Mouse (Mus musculus) adrenal gland, adult 8-10 months (tissue): Measurements from ENCODE around the gene St3gal4. TPM values are rescaled to one million over a fixed set of nuclear protein-coding genes. Genes with fewer than 3 reads are reported as not detected.

Experiments
- DNase-seq: peaks from one replicate; pipeline ENCODE4 v3.0.0; 2022
- total RNA-seq, 4 experiments: library from RNA; stranded (reverse); gene quantifications; 2 replicates each; pipeline ENCODE4 v1.2.4; 2022

St3gal4 gene
- total RNA-seq, 4 experiments from 2014 or later: 32.8 to 55.5 (median 44.3) TPM

DNA sequence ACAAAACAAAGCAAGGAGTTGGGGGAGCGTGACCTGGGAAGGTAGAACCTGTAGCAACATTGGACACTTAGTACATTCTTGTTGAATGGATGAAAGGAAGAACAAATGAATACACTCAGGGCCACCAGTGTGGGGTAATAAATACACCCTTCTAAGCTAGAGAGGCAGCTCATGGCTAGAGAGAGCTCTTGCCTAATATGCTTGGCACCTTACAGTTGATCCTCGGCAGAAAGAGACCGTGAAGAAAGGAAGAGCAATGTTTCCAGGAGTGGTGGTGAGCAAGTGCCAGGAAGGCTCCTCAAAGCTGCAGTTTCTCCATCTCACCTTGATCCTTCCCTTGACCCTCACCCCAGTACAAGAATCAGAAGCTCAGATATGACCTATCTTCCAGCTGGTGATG lies 9.5 kb upstream of the St3gal4 start:
- no peak for DNase-seq

DNA sequence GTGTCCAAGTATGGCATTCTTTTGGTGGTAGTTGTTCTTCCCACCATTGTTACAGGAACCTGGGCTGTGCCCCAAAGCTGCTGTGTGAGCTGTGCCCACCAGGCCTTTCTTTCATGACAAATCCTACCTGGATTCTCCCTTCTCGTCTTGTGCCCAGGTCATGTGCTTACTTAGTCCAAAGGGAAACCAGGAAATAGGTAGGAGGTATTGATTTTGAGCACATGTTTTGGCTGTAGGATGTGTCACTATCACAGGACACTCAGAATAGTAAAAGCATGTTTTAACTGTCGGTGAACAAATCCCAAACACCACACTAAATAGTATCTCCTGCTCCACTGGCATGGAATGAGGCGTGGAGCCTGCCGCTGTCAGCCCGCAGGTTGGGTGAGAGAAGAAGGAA lies 8.5 kb upstream of the St3gal4 start:
- DNase-seq: no peak

DNA sequence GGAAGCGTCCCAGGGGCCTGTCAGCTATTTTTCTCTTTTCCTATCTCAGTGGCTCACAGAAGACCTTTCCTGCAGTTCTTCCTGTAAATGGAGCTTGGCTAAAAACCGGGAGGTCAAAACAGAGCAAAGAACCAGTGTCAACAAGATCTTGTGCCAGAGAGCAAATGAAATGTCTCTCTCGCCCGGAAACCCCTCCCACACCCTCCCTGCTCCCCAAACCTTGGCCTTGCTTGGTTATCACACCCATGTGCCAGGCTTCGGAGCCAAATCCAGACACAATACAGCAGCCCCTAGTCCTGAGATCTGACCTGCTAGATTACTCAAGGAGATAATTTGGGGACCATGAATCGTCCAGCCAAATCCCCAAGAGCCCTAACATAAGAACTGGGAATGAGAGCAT lies 8.1 kb upstream of the St3gal4 start:
- DNase-seq: no peak

DNA sequence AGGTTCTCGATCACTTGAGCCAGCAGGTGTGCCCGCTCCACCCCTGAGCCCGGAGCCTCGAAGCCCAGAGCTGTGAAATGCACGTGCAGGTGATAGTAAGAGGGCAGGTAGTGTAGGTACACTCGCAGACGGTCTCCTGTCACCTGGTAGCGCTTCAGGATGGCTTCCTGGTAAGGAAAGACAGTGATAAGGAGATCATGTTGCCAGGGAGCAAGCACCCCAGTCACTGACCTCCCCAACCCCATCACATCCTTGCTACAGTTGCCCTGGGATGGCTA lies 5.5 kb upstream of the St3gal4 start:
- DNase-seq: no peak

DNA sequence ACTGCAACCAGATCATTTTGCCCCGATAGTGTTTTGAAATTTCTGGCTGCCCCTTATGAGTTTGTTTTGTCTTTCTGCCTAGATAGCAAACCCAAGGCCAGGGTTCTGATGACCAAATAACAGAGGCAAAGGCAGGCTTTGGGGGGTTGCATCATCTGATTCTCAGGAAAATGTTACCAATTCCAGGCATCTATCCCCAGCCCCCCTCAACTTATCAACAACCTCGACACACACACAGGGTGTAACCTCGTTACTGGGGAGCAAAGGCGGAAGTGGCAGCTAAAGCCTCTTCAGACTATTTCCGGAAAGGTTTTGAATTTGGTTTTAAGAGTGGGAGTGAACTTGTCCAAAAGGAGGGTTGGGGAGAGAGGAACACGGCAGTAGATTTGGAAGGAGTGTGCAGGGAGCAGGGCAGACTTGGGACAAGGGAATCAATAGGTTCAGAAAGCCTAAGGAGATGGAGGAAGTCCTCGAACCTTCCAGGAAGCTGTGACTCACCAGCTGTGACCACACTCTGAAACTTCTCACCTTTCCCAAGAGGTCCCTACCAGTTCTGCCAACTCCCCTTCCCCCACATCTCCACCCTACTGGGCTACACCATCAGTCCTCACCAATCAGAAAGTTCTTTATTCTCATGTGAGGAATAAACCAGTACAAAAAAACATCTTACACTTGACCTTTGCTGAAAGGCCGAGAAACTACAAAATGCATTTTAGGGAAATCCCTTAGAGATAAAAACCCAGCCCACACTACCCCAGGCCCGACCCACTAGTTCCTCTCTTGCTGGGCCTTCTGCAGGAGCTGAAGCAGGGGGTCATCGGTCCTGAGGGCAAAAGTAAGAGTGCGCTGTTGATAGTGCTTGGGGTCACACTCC lies 5.0 kb upstream of the St3gal4 start:
- DNase-seq: no peak

DNA sequence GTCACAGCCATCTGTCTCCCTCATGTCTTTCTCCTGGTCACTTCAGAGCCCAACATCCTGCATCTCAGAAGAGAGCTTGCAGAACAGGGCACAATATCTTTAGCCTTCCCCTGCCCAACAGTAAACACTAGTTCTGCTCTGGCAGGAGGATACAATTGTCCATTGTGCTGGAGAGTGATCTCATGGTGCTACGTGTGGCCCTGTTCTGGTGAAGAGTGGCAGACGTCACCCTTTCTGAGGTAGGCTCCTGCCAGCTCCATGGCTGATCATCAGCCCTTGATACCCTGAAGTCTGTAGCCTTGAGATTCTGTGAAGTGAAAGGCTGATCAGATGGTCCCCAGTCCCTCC lies 4.4 kb upstream of the St3gal4 start:
- no peak for DNase-seq

DNA sequence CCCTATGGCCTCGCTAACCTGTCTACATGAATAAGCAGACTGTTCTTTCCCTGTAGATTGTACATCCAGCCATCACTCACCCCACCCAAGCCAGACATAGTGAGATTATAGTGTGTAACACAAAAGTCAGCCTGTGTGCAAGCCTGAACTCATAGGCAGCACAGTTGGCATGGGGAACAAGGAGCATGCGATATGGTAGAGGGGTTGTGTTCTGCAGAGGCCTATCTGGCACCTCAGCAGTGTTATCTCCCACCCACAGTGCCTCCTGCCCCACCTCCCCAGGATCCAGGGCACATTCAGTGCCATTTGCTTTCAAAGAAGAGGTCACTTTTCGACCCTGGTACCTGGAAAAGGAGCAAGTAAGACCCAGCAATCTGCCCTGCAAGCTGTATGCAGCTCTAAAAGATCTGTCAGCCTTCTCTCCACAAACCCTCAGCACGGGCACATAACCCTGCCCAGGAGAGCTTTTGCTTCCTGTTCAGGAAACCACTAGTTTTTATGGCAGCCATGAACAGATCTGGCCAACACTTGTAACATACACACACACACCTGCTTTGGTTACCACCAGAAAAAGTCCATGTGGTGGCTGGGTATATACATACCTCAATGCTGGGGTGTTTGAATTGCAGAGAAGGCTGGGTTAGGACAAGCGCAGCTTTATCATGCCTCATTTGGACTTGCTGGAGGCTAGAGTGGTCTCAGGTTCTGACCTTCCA lies 3.6 kb upstream of the St3gal4 start:
- DNase-seq: no peak

DNA sequence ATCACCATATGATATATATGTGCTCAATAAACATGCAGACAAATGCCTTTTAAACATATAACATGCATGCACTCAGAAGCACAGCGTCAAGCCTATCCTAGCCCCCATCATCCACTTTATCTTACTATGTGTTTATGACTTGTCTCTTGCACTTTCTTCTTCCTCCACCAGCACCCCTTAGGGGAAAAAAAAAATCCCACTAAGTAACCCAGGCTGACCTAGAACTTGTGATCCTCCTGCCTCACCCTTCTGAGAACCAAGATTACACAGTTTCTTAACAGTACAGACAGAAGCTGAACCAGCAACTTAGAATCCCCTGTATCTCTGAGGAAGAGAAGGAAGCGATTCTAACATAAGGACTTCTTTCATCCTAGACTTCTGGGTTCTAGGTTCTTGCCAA lies 505 bp downstream of the St3gal4 start:
- no peak for DNase-seq

DNA sequence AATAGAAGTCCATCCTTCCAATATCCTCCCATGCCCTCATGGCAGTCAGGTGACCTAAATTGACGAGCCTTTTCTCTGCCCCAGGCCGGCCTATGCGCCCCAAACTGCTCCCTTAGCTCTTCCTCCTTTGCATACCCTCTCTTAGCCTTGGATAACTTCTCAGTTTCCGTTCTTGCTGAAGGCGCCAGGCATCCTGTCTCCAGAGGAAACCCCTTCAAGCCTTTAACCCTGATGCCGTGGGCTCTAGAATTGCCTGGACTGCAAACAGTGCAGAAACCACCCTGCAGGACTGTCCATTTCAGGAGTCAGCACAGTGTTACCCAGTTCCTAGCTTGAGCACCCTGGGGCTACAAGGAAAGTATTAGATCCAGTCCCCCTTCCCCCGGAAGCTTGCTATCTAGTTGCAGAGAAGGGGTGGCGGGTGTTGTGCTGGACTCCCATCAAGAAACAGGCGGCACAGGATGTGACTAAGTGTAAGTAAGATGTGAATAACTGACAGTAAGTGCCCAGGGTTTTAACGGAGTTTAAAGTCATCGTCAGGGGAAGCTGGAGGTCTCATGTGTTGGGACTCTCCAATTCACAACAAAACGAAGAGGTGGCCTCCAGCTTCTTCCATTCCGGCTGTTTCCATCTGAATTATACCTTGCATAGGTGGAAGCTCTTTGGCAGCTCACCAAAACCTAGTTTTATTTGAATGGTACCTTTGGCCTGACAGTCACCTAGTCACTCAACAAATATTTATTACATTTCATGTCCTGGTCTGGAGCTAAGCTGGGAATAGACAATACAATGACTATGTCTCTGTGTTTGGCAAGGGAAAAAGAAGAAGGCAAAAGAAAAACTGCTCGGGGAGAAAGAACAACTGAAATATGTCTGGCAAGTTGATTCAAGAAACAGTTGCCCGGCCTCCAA lies 1.4 kb downstream of the St3gal4 start:
- no peak for DNase-seq

DNA sequence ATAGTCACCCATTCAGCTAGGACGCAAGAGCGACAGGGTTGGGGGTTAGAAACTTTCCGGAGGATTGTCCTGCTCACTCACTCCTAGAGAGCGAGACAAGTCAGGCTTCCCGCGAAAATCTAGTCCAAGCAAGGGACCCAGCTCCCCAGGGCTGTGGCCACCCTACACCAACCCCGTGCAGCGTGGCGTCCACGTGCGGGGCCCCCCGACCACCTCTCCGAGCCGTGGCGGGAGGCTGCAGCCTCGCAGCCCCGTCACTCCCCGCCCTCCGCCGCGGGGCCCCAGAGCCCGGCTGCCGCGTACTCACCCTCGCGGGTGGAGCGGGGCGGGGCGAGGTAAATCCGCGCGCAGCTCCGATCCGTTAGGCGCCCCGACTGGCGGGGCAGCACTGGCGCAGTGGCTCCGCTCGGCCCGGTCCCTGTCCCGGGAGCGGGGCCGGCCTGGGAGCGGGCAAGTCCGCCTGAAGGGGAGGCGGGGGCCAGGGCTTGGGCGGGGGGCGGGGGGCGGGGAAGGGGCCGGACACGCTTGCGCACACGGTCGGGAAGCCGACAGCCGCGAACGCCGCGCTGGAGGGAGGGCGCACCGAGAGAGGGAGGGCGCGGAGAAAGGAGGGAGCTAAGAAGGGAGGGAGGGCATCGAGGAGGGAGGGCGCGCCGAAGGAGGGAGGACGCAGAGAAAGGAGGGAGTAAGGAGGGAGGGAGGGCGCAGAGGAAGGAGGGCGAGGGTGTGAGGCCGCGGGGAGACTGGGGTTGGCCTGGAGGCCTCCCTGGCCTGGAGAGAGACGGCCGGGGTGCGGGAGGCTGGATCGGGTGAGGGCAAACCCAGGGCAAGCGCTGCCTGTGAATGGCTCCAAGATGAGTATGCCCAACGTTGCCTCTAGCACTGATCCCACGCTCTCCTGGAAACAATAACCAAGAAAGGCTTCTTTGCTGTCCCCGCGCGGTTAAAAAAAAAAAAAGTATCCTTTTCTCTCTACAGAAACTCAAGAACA lies 2.4 kb downstream of the St3gal4 start:
- DNase-seq: peak; percentile 82

DNA sequence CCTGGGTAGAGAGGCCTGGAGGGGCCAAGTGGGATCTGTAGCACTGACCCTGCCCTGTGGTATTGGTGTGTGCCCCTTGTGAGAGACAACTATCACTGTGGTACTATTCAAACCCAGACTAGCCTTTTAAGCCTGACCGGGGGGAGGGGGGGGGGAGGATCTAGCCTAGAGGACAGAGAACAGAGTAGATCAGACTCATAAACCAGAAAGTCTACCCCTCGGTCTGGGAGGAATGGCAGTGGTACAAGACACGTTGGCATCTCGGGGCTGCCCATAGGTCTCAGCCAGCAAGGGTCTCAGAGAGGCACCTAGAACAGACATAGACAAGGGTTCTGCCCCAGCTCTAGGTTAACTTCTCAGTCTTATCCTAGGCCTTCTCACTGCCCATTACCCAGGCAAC lies 3.3 kb downstream of the St3gal4 start:
- DNase-seq: no peak

DNA sequence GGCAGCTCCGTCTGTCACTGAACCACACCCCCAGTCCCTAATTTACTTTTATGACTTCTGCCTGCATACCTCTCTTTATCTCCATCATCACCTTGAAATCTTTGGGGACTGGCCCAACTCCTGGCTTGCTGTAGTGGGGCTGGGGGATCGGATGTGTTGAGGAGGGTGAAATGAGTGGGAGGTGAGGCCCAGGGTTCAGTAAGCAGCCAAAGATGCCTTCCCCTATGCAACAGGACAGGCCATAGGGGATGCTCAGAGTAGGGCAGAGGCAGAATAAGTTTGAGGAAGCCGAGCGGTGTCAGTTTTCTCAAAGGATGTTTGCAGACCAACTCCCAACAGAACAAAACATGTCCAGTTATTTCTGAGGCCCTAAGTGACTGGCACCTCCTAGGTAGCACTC lies 3.8 kb downstream of the St3gal4 start:
- DNase-seq: no peak

DNA sequence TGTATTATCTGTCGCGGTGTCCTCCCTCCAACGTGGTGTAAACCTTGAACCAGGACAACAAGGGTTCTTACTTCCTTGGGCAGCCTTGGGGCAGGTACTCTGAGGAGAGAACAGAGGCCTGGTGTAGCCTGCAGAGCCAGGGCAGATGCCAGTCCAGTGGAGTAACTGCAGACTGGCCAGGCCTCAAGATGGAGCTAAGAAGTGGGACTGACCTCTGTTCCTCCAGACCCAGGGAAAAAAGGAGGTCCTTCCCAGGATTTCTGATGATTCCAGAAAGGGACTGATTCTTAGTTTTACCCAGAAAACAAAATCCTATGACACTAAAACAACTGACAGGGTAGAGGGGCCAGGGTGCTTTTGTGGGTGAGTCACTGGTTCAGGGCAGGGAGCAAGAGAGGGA lies 4.8 kb downstream of the St3gal4 start:
- no peak for DNase-seq

DNA sequence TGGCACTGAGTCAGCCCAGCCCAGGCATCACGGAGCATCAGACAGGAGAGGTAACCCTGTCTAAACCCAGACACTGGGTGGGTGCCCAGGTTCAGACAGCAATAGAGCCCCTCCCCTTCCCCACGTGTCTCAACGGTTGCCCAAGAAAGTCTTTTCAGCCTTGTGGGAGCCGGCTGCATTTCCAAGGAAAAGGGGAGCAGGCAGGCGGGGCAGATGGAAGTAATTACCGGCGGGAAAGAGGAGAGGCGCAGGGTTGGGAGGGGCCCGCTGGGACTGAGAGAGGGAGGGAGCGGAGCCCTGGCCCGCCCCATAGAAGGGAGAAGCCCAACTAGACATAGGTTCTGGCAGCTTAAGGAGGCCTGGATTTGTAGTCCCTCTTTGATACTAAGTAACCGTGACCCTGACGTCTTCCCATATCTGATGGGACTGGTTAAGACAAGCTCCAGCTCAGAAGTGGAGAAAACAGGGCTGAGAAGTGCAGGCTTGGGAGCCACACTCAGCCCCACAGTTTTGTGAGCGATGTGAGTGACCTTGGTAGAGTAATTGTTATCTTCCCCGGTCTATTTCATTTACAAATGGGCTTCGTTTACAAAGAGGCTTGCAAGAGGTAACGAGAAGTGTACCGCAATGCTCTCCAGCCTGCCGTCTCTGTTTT lies 7.0 kb downstream of the St3gal4 start:
- no peak for DNase-seq

DNA sequence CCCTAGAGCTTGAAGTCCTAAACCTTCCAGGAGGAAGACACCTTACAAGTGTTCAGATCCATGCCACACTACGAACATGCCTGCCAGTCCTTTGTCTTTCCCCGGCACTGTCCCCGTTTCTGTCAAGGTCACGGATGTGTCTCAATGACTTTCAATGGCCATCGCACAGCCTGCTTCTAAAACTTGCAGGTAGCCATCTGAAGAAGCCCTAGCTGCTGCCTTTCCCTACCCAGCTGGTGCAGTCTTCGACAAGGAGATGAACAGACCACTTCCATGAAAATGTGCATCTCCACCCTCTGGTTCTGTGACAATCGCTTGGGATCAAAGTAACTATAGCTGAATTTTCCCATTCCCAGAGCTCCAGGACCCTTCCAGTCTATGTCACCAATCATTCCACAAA lies 7.6 kb downstream of the St3gal4 start:
- no peak for DNase-seq

DNA sequence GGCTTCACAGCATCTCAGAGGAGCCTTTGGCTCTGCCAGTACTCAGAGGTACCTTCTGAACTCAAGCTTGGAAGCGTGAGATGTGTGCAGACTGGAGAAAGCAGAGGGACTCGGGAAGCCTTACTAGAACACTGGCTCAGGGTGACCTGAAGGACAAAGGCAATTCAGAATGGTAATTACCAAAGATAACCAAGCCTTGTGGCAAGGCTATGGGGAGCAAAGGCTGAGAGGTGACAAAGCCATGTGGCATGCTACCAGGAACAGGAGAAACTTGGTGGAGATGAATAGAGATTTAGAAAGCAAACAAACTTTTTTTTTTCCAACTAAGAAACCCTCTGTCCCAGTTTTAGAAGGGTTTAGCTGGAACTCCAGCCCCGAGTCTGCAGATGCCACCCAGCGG lies 8.5 kb downstream of the St3gal4 start:
- DNase-seq: no peak

DNA sequence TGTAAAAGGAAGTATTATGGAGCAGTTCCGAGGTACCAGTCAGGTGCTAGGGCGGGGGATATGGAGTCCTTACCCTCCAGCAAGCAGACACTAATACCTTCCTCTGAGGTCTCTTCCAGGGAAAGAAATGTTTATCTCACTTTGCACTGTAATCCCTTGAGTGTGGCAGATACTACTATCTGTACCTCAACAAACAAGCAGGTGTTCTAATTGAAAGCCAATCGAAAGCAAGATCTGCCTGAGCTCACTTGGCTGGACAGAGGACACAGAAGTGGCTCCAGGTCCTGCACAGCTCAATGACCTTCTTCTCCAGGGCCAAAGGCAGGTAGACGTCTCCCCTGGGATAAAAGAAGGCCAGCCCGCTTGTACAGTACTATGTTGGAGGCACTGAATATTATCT lies 9.0 kb downstream of the St3gal4 start:
- no peak for DNase-seq

DNA sequence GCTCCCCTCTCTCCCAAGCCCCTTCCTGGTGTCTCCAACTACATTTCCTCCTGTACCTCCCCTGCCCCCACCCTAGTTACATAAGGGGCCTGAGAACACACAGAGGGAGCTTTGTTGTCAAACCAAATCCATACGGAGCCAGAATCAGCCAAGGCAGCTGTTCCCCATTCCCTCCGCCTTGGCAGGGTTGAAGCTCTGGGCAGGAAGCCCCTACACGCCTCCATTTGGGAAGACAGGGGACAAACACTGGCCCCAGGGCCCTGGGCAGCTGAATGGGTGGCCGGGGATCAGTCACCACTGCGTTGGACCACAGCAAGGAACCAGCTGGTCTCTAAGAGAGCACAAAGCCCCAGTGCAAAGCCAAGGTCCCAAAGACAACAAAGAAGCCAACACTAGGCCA lies 10.2 kb downstream of the St3gal4 start:
- DNase-seq: no peak

DNA sequence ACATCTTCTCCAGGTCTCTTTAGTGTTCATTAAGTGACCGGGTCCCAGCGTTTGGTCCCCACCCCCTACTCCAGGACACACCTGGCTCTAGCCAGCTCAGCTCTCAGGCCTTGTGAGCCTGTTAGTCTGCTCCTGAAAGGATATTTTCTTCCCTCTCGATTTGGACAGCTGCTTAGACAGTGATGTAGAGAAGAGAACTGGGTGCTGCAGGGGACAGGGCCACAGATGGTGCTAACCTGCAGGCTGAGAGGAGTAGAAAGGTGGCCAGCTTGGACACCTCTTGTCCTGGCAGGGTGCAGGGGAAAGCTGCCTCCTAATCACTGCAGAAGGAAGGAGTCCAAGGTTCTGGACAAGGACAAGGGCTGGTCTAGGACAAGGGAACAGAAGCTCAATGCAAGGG lies 11.0 kb downstream of the St3gal4 start:
- DNase-seq: no peak

DNA sequence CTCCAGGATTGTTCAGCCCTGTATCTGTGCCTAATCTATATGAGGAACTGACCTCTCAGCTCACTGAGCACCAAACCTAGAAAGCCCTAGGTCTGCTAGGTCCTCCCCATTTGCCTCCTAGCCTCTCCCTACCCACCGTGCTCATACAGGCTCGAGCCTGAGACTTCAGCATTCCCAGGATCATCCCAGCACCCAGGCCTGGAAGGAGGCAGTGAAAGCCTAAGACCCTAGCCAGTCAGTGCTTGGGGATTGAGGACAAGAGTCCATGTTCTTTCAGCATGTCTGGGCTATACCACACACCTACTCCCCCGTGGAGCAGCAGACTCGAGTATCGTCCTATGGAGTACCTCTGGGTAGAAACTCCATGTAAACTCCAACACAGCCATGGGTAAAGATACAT lies 11.7 kb downstream of the St3gal4 start:
- no peak for DNase-seq
